Mouse (Mus musculus): ENCODE measurements at regions not wholly inside any gene's neighbourhood (a gene's known extent, or its start where the extent isn't known, plus 50 kb on each side); places are given as distances from the start of the nearest gene placed in this dataset.
A peak's percentile ranks its signal among the peaks of the same experiment; 100 is the strongest.

DNA sequence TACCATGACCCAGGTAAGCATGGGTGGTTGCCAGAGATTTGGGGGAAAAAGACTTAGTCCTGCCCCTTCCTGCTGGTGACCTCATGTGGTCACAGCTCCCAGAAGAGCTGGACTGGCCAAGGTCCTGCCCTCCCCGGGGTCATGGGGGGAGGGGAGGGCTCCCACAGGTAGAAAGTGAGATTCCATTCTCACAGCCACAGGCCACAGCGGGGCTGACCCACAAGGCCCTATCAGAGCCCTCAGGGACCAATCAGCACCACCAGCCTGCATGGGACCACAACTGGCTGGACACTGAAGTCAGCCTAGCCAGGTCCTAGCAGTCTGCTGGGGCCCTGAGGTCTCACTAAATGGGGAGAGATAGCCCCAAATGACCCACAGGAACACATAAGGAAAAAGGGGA, 81.9 kb upstream of the Zmiz1 start:
- intact Hi-C loops (cut with DNase I), result loop anchor here (5.0 kb wide), 2 partner anchors 70 to 260 kb away; no protein-coding TSS in a partner anchor
- no peak for DNase-seq

DNA sequence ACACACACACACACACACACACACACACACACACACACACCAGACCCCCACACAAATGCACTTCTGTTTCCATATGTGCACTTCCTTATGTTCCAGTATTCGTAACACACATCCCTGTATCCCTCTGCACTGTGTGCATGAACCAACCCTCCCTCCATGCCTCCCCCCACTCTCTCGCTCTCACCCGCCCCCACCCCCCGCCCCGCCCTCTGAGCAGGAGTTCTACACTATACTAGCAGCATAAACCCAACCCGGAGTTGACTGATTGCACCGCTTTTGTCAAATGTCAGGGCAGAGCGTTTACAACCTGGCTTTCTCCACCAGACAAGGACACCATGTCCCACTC, 81.5 kb upstream of the Zmiz1 start:
- intact Hi-C loops (cut with DNase I), result loop anchor here (5.0 kb wide), 2 partner anchors 70 to 260 kb away; no protein-coding TSS in a partner anchor

DNA sequence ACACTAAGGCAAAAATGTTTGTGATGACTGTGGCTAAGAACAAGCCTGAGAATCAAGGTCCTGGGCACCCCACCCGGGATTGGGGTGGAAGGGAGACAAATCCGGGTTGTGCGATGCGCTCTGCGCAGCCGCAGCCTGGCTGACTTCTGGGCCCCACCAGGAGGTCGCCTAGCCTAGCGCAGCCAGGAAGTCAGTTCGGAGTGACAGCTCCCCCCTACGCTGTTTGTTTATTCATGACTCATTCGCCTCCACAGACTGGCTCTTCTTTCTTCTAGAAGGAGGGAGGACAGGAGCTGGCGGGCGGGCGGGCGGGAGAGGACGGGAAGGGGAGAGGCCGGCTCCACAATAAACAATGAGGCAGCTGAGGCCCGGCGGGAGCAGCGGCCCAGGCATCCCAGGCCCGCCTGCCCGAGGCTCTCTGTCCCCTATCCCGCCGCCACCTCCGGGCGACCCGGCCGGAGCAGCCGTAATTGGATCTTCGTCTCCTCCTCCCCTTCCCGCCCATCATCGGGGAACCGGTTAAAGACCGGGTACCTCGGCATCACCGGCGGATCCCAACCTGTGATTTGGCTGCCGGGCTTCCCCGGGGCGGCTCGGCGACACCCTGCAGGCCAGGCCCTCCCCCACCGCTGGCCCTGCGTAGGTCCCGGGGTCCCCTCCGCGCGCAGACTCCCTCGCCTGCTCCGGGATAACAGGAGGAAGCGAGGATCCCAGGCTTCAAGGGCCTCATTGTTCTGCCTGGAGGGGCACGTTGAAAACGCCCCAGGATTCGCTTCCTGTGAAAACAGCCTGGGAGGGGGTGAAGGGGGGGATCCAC, 80.9 kb upstream of the Zmiz1 start:
- intact Hi-C loops (cut with DNase I), result loop anchor here (1.0 to 5.0 kb wide), 3 partner anchors 71 to 261 kb away; no protein-coding TSS in a partner anchor
- peak; percentile 84 to 87 for DNase-seq

More for the DNA sequence above, 81.5 kb upstream of the Zmiz1 start:
- DNase-seq, result no peak

DNA sequence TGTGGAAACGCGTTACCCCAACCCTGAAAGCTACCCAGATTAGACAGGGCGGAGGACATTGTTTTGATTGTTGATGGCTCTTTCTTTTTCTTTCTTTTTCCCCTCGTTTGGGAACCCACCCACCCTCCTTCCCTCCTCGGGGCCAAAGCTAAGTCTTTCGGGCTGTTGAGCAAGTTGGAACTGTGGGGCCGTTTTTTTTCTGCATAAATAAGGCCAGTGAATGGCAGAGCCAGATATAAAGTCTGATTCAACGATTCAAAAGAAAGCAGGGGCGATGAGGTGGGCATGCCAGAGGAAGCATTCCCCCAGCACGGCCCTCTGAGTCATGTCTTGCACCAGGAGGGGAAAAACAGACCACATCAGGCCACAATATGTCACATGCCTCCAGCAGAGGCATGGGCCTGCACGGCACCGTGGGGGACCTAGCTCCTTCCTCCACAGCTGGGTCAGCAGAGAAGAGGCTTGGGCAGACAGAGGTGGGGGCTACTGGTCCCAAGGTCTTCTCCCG, 80.2 kb upstream of the Zmiz1 start:
- intact Hi-C loops (cut with DNase I), result loop anchor here (1.0 to 5.0 kb wide), 3 partner anchors 71 to 261 kb away; no protein-coding TSS in a partner anchor
- peak; percentile 49 to 57 for DNase-seq

DNA sequence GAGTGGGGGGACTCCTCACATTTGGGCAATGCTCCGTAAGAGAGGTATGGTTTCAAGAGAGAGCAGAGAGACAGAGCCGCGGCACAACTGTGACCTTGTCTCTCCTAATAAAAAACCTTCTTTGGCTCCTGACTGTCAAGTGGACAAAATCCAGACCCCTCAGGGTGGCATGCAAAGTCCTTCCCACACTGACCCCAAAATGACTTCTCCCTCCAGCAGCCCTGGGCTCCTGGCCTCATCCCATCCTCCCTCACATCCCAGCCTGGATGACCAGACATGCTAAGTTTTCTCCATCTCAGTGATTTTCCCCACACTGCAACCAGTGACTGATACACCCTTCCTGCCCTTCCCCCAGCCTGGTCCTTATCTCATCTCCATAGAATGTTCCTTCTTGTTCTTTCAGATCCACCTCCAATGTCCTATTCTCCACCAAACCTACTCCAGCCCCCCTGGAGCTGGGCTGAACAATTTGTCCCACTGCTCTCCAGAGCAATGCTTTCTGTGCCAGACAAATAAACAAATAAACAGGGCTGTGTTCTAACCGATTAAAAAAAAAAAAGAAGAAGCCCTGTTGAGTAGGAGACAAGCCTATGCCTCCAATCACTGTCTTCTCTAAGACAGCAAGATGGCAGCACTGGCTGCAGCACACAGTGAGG, 75.7 kb upstream of the Zmiz1 start:
- DNase-seq, result no peak
- intact Hi-C loops (cut with DNase I), result loop anchor here (5.0 kb wide), 1 partner anchor 174 kb away; no protein-coding TSS in a partner anchor

DNA sequence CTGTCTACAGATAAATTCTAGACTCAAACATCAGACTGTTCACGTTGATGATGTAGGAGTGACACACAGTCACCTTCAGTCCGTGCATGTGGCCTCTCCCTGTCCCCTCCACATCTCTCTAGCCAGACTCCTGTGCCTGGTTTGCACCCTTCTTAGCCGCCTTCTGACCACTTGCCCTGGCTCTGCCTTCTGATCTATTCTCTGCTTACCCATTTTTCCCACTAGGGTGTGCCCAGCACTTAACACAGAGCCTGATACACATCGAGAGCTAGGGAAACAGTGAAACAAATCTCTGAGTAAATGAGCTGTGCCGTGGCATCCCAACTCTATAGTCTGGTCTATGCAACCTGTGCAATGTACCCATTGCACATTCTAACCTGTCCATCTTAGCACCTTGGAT, 73.3 kb upstream of the Zmiz1 start:
- no peak for DNase-seq
- intact Hi-C loops (cut with DNase I), result no loop called here

DNA sequence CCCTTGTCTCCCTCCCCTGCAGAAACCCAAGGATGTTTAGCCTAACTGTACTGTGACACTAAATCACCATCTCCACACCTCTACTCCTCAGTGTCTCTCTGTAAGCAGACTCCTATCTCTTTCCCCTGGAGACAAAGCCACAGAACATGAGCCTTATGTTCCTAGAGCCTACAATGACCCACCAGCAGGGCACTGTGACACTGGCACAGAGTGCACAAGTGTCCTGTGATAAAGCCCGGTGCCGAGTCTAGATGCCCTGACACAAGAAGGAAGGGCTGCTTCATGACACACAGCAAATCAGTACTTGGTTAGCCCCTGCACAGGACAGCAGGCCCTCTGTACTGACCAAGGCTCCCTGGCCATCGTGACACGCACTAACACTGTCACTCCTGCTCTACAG, 71.2 kb upstream of the Zmiz1 start:
- no peak for DNase-seq
- intact Hi-C loops (cut with DNase I), result no loop called here

DNA sequence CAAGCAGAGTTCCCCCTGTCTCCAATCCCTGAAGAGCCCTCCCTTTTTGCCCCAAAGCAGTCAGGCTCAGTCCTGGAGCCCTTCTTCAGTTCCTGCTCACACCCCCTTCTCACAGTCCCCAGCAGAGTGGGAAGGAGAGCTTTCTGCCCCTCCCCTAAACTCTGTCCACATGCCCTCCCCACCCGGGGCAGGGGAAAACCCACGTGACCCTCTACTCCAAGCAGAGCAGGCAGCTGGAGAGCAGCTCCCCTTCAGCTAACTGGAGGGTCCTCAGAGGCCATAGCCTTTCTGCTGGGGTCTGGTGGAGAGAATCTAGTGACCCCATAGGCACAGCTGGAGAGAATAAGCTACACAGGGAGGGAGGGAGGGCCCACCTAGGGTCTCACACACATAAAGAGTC, 69.7 kb upstream of the Zmiz1 start:
- DNase-seq, result no peak
- intact Hi-C loops (cut with DNase I), result no loop called here

DNA sequence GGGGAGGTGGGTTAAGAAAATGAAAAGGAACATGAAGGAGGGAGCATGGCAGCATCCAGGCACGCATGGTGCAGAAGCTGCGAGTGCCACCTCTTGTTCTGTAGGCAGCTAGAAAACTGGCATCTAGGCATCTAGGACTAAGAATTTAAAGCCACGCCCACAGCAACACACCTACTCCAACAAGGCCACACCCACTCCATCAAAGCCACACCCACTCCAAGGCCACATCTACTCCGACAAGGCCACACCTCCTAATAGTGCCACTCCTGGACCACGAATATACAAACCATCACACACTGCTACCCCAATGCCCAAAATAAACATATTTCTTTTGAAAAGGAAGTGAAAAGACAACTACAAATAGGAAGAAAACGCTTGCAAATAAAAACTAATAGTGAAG, 66.6 kb upstream of the Zmiz1 start:
- intact Hi-C loops (cut with DNase I), result no loop called here
- DNase-seq, result no peak

DNA sequence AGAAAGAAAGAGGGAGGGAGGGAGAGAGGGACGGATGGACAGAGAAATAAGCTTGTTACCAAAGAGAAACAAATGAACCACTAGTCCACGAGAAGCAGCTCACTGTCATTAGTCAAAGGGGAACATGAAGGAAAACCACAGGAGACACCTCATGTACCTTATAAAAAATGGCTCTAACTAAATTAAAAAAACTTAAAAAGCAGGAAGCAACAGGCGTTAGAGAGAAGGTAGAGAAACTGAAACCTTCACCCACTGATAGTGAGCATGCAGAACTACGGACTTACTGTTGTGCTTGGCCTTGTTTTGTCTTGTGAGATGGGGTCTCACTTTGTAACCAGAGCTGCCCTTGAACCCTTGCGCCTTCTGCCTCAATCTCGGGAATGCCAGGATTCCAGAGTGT, 66.0 kb upstream of the Zmiz1 start:
- DNase-seq, result no peak
- intact Hi-C loops (cut with DNase I), result no loop called here

DNA sequence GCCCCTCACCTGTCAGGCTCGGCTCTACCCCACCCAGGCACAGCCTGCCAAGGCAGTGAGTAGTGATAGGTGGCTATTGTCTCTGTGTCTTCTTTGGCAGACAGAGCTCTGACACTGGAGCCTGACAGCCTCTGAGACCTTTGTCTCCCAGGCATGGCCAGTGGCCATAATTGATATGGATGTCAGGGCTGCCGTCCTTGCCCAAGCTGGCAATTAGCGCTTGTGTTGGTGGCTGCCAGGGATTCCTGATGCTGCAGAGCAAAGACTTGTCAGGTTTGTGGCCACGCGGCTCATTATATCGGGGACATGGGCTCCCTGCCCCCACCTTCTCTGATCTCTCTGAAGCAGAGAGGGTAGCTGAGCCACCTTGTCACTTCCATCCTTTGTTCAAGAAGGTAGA, 64.1 kb upstream of the Zmiz1 start:
- peak; percentile 23 to 40 for DNase-seq
- intact Hi-C loops (cut with DNase I), result no loop called here

DNA sequence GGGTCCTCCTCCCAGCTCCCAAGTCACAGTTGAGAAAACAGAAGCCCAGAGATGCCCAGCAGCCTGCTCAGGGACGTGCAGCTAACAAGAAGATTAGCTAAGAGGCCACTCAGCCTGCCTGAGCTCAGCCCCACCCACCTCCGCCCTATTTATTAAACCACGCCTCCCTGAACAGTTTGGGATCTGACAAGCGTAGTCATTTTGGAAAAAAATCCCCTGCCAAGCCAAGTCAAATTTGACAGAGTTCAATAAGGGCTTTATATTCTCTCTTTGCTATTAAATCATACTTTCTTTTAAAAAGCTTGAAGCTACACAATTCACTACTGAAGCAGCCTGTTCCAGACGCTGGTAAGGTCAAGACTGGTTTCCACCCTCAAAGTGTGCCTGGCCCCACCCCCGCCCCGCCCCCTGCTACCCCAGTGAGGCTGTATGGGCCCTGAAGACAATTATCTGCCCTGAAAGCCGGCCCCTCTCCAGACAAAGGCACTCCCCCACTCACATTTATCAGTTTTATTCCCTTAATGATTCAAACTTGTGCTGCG, 61.9 kb upstream of the Zmiz1 start:
- intact Hi-C loops (cut with DNase I), result no loop called here
- DNase-seq, result peak; percentile 61 to 72

DNA sequence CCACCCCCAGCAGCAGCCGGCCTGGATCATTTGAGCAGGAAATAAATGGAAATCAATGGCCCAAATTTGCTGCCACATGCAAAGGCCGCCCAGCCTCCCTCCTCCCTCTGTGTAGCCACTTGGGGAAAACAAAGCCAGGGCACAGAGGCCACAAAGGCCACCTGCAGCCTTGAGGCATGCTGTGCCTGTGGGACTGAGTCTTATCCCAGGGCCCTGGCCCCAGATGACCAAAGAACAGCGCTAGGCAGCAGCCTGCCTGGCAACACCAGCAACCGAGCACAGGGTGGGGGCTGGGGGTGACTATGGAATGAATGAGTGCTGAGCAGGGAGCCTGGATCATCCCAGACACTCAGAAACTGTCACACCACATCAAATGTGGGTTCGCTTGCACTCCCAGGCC, 61.2 kb upstream of the Zmiz1 start:
- intact Hi-C loops (cut with DNase I), result no loop called here

DNA sequence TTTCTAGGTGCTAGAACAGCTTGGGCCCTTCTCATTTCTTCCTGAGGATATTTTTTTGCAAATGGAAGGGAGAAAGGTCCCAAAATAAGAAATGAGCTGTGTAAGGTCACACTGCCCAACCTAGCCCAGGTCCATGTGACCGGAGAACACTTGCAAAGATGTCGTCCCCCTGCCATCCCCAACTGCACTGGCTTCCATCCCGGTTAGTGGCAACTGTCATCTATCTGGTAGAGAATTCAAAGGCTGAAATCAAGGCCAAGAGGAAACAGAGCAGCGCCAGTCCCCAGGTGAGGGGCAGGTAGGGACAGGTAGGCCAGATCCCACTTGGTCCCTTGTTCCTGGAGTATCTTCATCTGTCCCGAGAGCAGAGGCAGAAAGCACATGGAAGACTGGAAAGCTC, 60.2 kb upstream of the Zmiz1 start:
- no peak for DNase-seq
- intact Hi-C loops (cut with DNase I), result no loop called here

More for the DNA sequence above, 61.2 kb upstream of the Zmiz1 start:
- DNase-seq, result no peak

DNA sequence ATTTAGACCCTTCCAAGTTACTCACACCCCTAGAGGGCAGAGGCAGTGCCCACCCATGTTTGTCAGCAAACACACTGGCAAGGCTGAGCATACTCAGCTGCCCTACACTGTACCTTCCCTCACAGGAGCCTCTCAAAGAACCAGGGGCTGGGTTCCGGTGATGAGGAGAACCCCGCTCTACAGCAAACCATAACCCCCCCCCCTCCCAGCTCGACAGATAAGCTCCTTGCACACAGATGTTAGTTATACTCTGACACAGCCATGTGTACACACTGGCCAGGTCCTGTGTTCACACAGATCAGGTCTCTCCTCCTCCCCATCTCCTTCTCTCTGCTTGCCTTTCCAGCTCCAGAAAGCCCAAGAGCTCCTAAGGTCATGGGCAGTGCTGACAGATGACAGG, 59.7 kb upstream of the Zmiz1 start:
- intact Hi-C loops (cut with DNase I), result no loop called here
- DNase-seq, result no peak

DNA sequence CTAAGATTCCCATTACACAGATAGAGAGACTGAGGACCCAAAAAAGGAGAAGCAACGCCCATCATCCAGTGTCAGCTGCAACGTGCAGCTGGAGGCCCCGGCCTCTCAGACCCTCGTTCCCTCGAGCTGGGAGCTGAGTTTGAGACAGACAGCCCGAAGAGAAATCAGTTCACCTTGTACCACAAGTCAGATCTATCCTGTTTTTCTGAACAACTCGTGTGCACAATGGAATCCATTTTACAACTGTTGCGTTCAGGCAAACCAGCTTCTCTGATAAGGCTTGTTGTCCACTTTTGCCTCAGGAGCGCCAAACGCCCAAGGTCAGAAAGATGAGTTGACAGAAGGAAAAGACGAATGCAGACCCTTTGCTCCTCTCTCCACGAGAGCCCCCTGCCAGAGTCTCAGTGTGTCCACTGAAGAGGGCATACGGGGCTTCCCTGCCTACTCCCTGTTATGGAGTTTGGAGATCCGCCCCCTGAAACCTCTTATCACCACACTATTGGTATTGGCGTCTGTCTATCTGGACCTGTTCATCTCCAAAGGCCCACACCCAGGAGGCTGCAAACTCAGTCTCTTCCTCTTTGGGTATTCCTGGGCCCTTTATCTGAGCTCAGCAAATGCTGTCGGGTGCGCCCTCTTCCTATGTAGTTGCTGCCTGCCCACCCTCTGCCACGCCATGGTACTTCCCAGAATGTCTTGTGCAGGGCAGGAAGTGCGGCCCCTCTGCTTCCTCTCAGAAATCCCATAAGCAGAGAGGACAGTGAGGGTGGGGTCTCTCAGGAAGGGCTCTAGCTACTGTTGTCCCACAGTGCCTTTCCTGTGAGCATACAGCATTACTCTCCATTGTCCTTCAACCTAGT, 57.7 kb upstream of the Zmiz1 start:
- intact Hi-C loops (cut with DNase I), result no loop called here
- peak in 1 of 2 experiments; percentile 42 for DNase-seq

DNA sequence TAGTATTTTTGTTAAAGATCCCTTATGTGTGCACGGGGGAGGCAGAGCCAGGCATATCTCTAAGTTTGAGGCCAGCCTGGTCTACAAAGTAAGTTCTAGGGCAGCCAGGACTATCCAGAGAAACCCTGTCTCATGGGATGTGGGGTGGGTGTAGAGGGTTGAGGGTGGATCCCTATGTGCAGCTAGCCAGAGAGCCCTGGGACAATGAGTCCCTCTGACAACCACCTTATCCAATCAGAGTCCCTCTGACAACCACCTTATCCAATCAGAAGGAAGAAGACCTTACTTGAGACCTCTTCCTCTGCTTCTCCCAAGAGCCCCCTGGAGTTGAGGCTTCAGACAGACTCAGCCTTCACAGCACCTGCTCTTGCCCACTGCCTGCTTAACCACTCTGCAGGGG, 56.6 kb upstream of the Zmiz1 start:
- no peak for DNase-seq
- intact Hi-C loops (cut with DNase I), result loop anchor here (2.0 kb wide), 1 partner anchor 16 kb away; no protein-coding TSS in a partner anchor

DNA sequence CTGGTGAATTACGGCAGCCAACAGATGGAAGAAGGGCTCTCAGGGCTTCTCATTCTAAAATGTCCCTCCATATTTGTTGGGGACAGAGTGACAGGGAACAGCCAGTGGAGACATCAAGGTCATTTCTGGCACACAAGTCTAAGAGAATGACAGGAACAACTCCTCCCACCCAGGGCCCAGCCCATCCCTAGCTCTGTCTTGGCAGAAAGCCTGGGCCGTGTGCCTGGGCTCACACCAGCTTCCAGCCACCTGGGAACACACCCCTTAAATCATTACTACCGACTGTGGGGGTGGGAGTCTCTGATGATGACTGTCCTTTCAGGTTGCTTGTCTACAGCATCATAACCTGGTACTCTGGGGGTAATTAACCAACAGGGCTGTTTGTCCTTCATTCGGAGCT, 53.8 kb upstream of the Zmiz1 start:
- intact Hi-C loops (cut with DNase I), result loop anchor here (5.0 kb wide), 1 partner anchor 37 kb away; no protein-coding TSS in a partner anchor
- DNase-seq, result peak; percentile 66 to 75

DNA sequence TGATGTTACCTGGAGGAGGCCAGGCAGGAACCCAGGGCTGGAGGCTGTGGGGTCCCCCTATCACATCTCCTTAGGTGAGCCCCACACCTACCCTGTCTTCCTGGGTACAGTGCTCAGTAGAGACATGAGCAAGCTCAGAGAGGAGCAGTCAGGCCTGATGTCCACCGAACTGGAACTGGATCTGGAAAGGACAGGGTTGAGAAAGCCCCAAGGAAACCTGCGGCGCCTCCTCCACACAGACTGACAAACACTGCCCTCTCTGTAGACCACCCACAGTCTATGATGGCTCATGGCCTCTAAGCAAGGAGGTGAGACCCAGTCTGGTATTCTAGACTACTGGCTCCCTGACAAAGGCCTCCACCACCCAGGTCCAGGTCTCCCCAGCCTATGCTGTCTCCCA, 52.9 kb upstream of the Zmiz1 start:
- DNase-seq, result no peak
- intact Hi-C loops (cut with DNase I), result loop anchor here (5.0 kb wide), 1 partner anchor 36 kb away; no protein-coding TSS in a partner anchor

DNA sequence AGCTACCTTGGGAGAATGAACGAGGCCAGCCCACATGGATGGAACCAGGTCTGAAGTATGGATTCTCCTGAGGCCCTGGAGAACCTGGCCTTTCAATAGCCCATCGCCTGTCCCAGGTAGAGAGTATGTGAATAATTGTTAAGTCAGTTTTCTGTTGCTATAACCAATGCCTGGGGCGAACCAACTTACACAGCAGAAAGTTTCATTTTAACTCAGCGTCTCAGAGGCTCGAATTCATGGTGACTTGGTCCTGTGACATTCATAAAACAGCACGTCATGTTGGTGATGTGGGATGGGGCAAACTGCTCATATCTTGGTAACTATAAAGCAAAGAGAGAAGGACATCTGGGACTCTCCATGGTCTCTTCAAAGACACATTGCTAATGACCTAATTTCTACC, 52.4 kb upstream of the Zmiz1 start:
- intact Hi-C loops (cut with DNase I), result loop anchor here (5.0 kb wide), 1 partner anchor 36 kb away; no protein-coding TSS in a partner anchor
- no peak for DNase-seq

Measured in heart, postnatal 14 days (tissue).